Mouse (Mus musculus) gastrocnemius, adult 2 months (tissue): ENCODE results near the gene Gm10300. TPM values are rescaled to one million over a fixed set of nuclear protein-coding genes. Genes with fewer than 3 reads are reported as not detected.

ENCODE experiments used
- DNase-seq: peaks from one replicate; pipeline ENCODE4 v3.0.0; 2022
- H3K27ac ChIP-seq: fragments of 200-600 bp; 2 replicates; pipeline ENCODE4 v1.8.1; 2022; ENCODE audit warnings: mild to moderate bottlenecking
- H3K4me3 ChIP-seq: fragments of 200-600 bp; 2 replicates; pipeline ENCODE4 v1.8.1; 2022; ENCODE audit warnings: mild to moderate bottlenecking, moderate library complexity
- CTCF ChIP-seq: fragments of 200-600 bp; IDR thresholded peaks from 2 replicates; pipeline ENCODE4 v1.8.1; 2022; ENCODE audit warnings: antibody characterized with exemption, mild to moderate bottlenecking, moderate library complexity
- intact Hi-C: fragments of 180-260 bp; cut with DNase I; formaldehyde crosslinking; loops from one replicate; pipeline ENCODE4 v1.15.1; 2025
- total RNA-seq, 2 experiments: library from RNA; stranded (reverse); gene quantifications; 2 replicates each; pipeline ENCODE4 v1.2.3; 2021

The Gm10300 gene
- total RNA-seq, 2 experiments from 2014 or later, result 0.08 TPM; not detected in 1

GRCm38 (mm10) chr4:132095043-132095442 lies 20.5 kb downstream of the Gm10300 start:
- TF ChIP-seq CTCF, result no peak
- Histone ChIP-seq H3K27ac (no peak overlapping the region), H3K4me3 (no peak overlapping the region)
- DNase-seq, result no peak
- intact Hi-C loops, result no loop called here

GRCm38 (mm10) chr4:132099548-132099947 lies 25.1 kb downstream of the Gm10300 start:
- Histone ChIP-seq H3K4me3 (no peak overlapping the region), H3K27ac (no peak overlapping the region)
- intact Hi-C loops, result no loop called here
- no peak for TF ChIP-seq CTCF
- no peak for DNase-seq

DNA sequence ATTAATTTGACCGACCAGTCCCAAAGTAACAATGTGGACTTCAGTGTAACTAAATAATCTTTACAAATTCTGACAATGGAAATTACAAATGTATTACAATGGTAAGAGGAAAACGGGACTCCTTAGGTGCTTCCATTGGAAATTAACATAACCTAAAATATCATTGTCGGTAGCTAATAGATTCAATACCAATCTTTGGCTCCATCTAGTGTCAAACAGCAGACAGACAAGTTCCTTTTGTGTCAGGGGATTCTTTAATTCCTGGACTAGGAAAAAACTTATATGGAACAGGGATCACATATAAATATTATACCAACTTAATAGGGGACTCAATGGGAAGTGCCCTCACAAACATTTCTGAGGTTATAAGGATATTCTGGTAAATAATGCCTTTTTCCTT lies 26.7 kb downstream of the Gm10300 start:
- peak; percentile 62 for TF ChIP-seq CTCF
- Histone ChIP-seq H3K27ac (no peak overlapping the region), H3K4me3 (no peak overlapping the region)
- no peak for DNase-seq
- intact Hi-C loops, result no loop called here

- TF ChIP-seq CTCF, result no peak
- intact Hi-C loops, result no loop called here
- H3K27ac ChIP-seq, result no peak overlapping the region
- DNase-seq, result no peak
- no peak overlapping the region for H3K4me3 ChIP-seq
These were observed 33.7 kb downstream of the Gm10300 start for GRCm38 (mm10) chr4:132108221-132108620.

- intact Hi-C loops, result no loop called here
- Histone ChIP-seq H3K27ac (no peak overlapping the region), H3K4me3 (no peak overlapping the region)
- DNase-seq, result no peak
- no peak for TF ChIP-seq CTCF
These were observed 36.7 kb downstream of the Gm10300 start for GRCm38 (mm10) chr4:132111227-132111626.

- peak overlapping the region; percentile 52 for H3K4me3 ChIP-seq
- no peak for TF ChIP-seq CTCF
- peak; percentile 27 for DNase-seq
- H3K27ac ChIP-seq, result no peak overlapping the region
- intact Hi-C loops, result no loop called here
These were observed 39.1 kb downstream of the Gm10300 start for GRCm38 (mm10) chr4:132113411-132114095.

GRCm38 (mm10) chr4:132116315-132116714 lies 41.8 kb downstream of the Gm10300 start:
- H3K27ac ChIP-seq, result no peak overlapping the region
- no peak overlapping the region for H3K4me3 ChIP-seq
- DNase-seq, result no peak
- TF ChIP-seq CTCF, result no peak
- intact Hi-C loops, result no loop called here

DNA sequence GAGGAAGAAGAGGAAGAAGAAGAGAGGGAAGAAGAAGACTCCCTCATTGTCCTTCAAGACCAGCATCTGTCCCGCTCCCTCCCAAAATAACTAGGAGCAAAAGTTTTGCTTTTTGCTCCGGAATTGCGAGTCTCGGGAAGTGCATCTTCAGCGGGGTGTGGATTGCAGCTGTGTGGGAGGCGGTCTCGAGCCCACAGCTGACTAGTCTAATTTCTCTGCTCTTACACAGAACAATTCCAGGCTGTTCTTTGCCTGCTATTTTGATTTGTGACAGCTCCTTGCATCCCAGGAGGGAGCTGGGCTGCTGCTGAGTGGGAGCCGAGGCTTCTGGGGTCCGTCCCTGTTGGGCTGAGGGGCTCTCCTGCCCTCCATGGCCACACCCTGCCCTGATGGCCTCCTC lies 45.1 kb downstream of the Gm10300 start:
- DNase-seq, result no peak
- intact Hi-C loops, result no loop called here
- Histone ChIP-seq H3K4me3 (no peak overlapping the region), H3K27ac (no peak overlapping the region)
- no peak for TF ChIP-seq CTCF

- intact Hi-C loops, result no loop called here
- peak; percentile 27; the same call in 1 of the 2 replicates for TF ChIP-seq CTCF
- DNase-seq, result no peak
- H3K27ac ChIP-seq, result no peak overlapping the region
- no peak overlapping the region for H3K4me3 ChIP-seq
These were observed 47.2 kb downstream of the Gm10300 start for GRCm38 (mm10) chr4:132121674-132122073.

DNA sequence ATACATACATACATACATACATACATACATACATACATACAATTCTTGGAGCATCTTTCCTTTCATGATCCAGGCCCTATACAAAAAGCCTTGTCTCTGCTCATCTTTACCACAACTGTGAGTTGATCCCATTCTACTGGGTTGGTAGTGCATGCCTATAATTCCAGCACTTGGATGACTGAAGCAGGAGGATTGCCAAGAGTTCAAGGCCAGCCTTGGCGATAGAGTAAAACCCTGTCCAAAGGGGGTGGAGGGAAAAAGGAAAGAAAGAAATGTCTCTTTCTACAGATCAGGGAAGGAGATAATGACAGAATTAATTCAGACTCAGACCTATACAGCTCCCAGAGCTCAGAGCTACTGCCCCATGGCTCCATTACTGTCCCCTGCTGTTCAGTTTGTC lies 48.7 kb downstream of the Gm10300 start:
- no peak for TF ChIP-seq CTCF
- intact Hi-C loops, result no loop called here
- H3K4me3 ChIP-seq, result no peak overlapping the region
- H3K27ac ChIP-seq, result no peak overlapping the region
- DNase-seq, result no peak

Other genes with a start within 250 kb of the Gm10300 start
- 1 to 10 TPM; 1.7 to 2.6 TPM for gene Ptpru, start 236.4 kb upstream of the Gm10300 start, total RNA-seq
- gene Mecr, start 231.2 kb upstream of the Gm10300 start, total RNA-seq, result 10 to 100 TPM; 16.3 to 25.4 TPM
- gene Srsf4, start 201.1 kb upstream of the Gm10300 start, total RNA-seq, result 10 to 100 TPM; 32.0 to 33.8 TPM
- 1 to 10 TPM; 1.2 to 4.0 TPM for gene Tmem200b, start 152.9 kb upstream of the Gm10300 start, total RNA-seq
- gene Epb41, start 624 bp downstream of the Gm10300 start, total RNA-seq, result 100 to 1,000 TPM; 102 to 113 TPM
- gene Oprd1, start 69.8 kb downstream of the Gm10300 start, total RNA-seq, result not detected
- 10 to 100 TPM; 27.3 to 27.6 TPM for gene Ythdf2, start 137.6 kb downstream of the Gm10300 start, total RNA-seq
- gene Gmeb1, start 186.9 kb downstream of the Gm10300 start, total RNA-seq, result 10 to 100 TPM in 1 of 2 experiments, 1 to 10 TPM in 1; 8.7 to 10.6 TPM
- gene Taf12, start 199.7 kb downstream of the Gm10300 start, total RNA-seq, result 10 to 100 TPM; 34.7 to 38.4 TPM
- under 1 TPM in 1 of 2 experiments, not detected in 1; 0.33 TPM for gene Rab42, start 228.7 kb downstream of the Gm10300 start, total RNA-seq